Mouse (Mus musculus): Measurements from ENCODE around the gene Hikeshi. TPM values are rescaled to one million over a fixed set of nuclear protein-coding genes. Genes with fewer than 3 reads are reported as not detected.

The Hikeshi gene
- total and polyA plus RNA-seq, 3 experiments: 66.6 to 126 (median 67.5) TPM

DNA sequence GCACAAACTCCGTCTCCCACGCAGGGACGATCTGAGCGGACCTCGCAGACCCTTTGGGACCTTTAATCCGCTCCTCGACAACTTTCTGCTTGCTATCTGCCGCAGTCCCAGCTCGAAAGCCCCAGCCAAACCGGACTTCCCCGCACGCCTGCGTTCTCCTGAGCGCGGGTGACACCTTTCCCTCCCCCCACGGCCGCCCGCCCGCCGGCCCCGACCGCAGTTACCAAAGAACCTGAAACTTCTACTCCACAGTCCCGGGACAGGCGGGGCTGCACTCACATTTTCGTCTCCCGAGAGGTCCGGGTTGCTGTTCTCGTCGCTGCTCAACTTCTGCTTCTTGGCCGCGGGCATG, 39.1 kb upstream of the Hikeshi start:
- H3K4me2 ChIP-seq (ENCODE audit: insufficient read depth, low read depth, poor library complexity, severe bottlenecking): no peak overlapping the region
- H3K27ac ChIP-seq (ENCODE audit: insufficient read depth, low read depth): peak overlapping the region; percentile 95
- 0 out of 2 replicates have a peak, but pooled peaks have one; percentile 2 for TF ChIP-seq UBTF (IDR thresholded peaks at IDR 0.05; ENCODE audit: low read depth, low read length)
- peak; percentile 21; the same call in 1 of the 2 replicates for TF ChIP-seq BHLHE40 (IDR thresholded peaks at IDR 0.05; ENCODE audit: low read depth, low read length)
- no peak for TF ChIP-seq SIN3A (IDR thresholded peaks at IDR 0.05; ENCODE audit: low read length)
- TF ChIP-seq CHD2 (IDR thresholded peaks at IDR 0.05; ENCODE audit: low read length): peak; percentile 47; the same call in 1 of the 2 replicates
- 0 out of 2 replicates have a peak, but pooled peaks have one; percentile 19 for TF ChIP-seq MEF2A (IDR thresholded peaks at IDR 0.05; ENCODE audit: borderline replicate concordance, low read depth, low read length)
- no peak for TF ChIP-seq RCOR1 (conservative IDR thresholded peaks at IDR 0.05; ENCODE audit: low read depth, low read length)
- no peak for TF ChIP-seq NELFE (IDR thresholded peaks at IDR 0.05; ENCODE audit: low read depth, low read length)
- H3K9me3 ChIP-seq (replicated peaks; ENCODE audit: low read length): no peaks in the 10 kb centered on the region
- H3K4me1 ChIP-seq (ENCODE audit: control insufficient read depth in 1 of 2, insufficient read depth in 2 of 2): peaks cover 2 to 24% of the 10 kb centered on the region in 2 experiments; a peak in 3 of 4 replicates
- no peak for DNase-seq (ENCODE audit: extremely low read depth)
- peaks cover 15 to 22% of the 10 kb centered on the region in 2 experiments for H3K36me3 ChIP-seq (replicated peaks in 1 of 2; ENCODE audit: control insufficient read depth in 1 of 2, insufficient read depth in 1 of 2, low read length in 1 of 2)
- peak overlapping the region; percentile 61 for H3K9ac ChIP-seq (ENCODE audit: insufficient read depth, low read depth)
- H3K27me3 ChIP-seq (replicated peaks): no peaks in the 10 kb centered on the region
- dilution Hi-C loops (cut with MboI; ENCODE audit: extremely low pct_ligation_motif_present, extremely low pct_unique_long_range_greater_than_20kb, low sequenced_read_pairs): no loop called here
- H3K4me3 ChIP-seq (replicated peaks in 1 of 3; ENCODE audit: low read depth in 2 of 3, low read length in 2 of 3, poor library complexity in 1 of 3): peak overlapping the region; percentile 80 to 82 (median 80)
- peaks cover 42% of the 10 kb centered on the region for H3K79me2 ChIP-seq (replicated peaks; ENCODE audit: control insufficient read depth, extremely low read depth, insufficient read depth, poor library complexity, severe bottlenecking)
- in situ Hi-C loops (cut with MboI; ENCODE audit: low pct_ligation_motif_present, low pct_unique_long_range_greater_than_20kb, low sequenced_read_pairs): no loop called here

GRCm38 (mm10) chr7:89979432-89980130, 38.6 kb upstream of the Hikeshi start:
- dilution Hi-C loops (cut with MboI; ENCODE audit: extremely low pct_ligation_motif_present, extremely low pct_unique_long_range_greater_than_20kb, low sequenced_read_pairs): no loop called here
- Histone ChIP-seq H3K36me3 (replicated peaks in 1 of 2; ENCODE audit: control insufficient read depth in 1 of 2, insufficient read depth in 1 of 2, low read length in 1 of 2) (peaks cover 17 to 25% of the 10 kb centered on the region in 2 experiments), H3K27me3 (replicated peaks) (no peaks in the 10 kb centered on the region), H3K4me3 (replicated peaks in 1 of 3; ENCODE audit: low read depth in 2 of 3, low read length in 2 of 3, poor library complexity in 1 of 3) (peak overlapping the region; percentile 80 to 82 (median 80)), H3K9ac (ENCODE audit: insufficient read depth, low read depth) (peak overlapping the region; percentile 61), H3K79me2 (replicated peaks; ENCODE audit: control insufficient read depth, extremely low read depth, insufficient read depth, poor library complexity, severe bottlenecking) (peaks cover 45% of the 10 kb centered on the region), H3K4me1 (ENCODE audit: control insufficient read depth in 1 of 2, insufficient read depth in 2 of 2) (peaks cover 2 to 24% of the 10 kb centered on the region in 2 experiments; a peak in 3 of 4 replicates), H3K27ac (ENCODE audit: insufficient read depth, low read depth) (peak overlapping the region; percentile 95), H3K4me2 (ENCODE audit: insufficient read depth, low read depth, poor library complexity, severe bottlenecking) (peak overlapping the region; percentile 98; the same call in 1 of the 2 replicates), H3K9me3 (replicated peaks; ENCODE audit: low read length) (no peaks in the 10 kb centered on the region)
- TF ChIP-seq MYC (IDR thresholded peaks at IDR 0.05; ENCODE audit: low read depth, low read length) (peak; percentile 72; the same call in 1 of the 2 replicates), MAX (IDR thresholded peaks at IDR 0.05; ENCODE audit: low read length) (0 out of 2 replicates have a peak, but pooled peaks have one; percentile 38), ELF1 (IDR thresholded peaks at IDR 0.05; ENCODE audit: low read depth, low read length) (no peak), ZNF384 (IDR thresholded peaks at IDR 0.05; ENCODE audit: low read depth, low read length) (peak; percentile 94)
- in situ Hi-C loops (cut with MboI; ENCODE audit: low pct_ligation_motif_present, low pct_unique_long_range_greater_than_20kb, low sequenced_read_pairs): no loop called here
- peak; percentile 42 for DNase-seq (ENCODE audit: extremely low read depth)

GRCm38 (mm10) chr7:89976796-89977195, 35.8 kb upstream of the Hikeshi start:
- Histone ChIP-seq H3K27me3 (replicated peaks) (no peaks in the 10 kb centered on the region), H3K9ac (ENCODE audit: insufficient read depth, low read depth) (no peak overlapping the region), H3K27ac (ENCODE audit: insufficient read depth, low read depth) (no peak overlapping the region), H3K4me1 (ENCODE audit: control insufficient read depth in 1 of 2, insufficient read depth in 2 of 2) (peaks cover 0 to 20% of the 10 kb centered on the region in 2 experiments; a peak in 2 of 4 replicates), H3K4me3 (replicated peaks in 1 of 3; ENCODE audit: low read depth in 2 of 3, low read length in 2 of 3, poor library complexity in 1 of 3) (no peak overlapping the region), H3K4me2 (ENCODE audit: insufficient read depth, low read depth, poor library complexity, severe bottlenecking) (no peak overlapping the region), H3K36me3 (replicated peaks in 1 of 2; ENCODE audit: control insufficient read depth in 1 of 2, insufficient read depth in 1 of 2, low read length in 1 of 2) (peaks cover 31 to 51% of the 10 kb centered on the region in 2 experiments), H3K79me2 (replicated peaks; ENCODE audit: control insufficient read depth, extremely low read depth, insufficient read depth, poor library complexity, severe bottlenecking) (peaks cover 67% of the 10 kb centered on the region), H3K9me3 (replicated peaks; ENCODE audit: low read length) (no peaks in the 10 kb centered on the region)
- in situ Hi-C loops (cut with MboI; ENCODE audit: low pct_ligation_motif_present, low pct_unique_long_range_greater_than_20kb, low sequenced_read_pairs) (no loop called here), dilution Hi-C loops (cut with MboI; ENCODE audit: extremely low pct_ligation_motif_present, extremely low pct_unique_long_range_greater_than_20kb, low sequenced_read_pairs) (no loop called here)
- DNase-seq (ENCODE audit: extremely low read depth): no peak
- TF ChIP-seq MAX (IDR thresholded peaks at IDR 0.05; ENCODE audit: low read length) (no peak), JUND (conservative IDR thresholded peaks at IDR 0.05; ENCODE audit: low read depth, low read length) (no peak), CHD2 (IDR thresholded peaks at IDR 0.05; ENCODE audit: low read length) (no peak), PAX5 (IDR thresholded peaks at IDR 0.05; ENCODE audit: low read length) (no peak), NRF1 (IDR thresholded peaks at IDR 0.05; ENCODE audit: low read depth, low read length) (no peak), MYC (IDR thresholded peaks at IDR 0.05; ENCODE audit: low read depth, low read length) (no peak), USF1 (IDR thresholded peaks at IDR 0.05; ENCODE audit: low read depth, low read length) (no peak), POLR2A (IDR thresholded peaks at IDR 0.05; ENCODE audit: low read depth, low read length) (no peak), ELF1 (IDR thresholded peaks at IDR 0.05; ENCODE audit: low read depth, low read length) (no peak), ZC3H11A (IDR thresholded peaks at IDR 0.05; ENCODE audit: low read depth, low read length) (no peak), TCF12 (IDR thresholded peaks at IDR 0.05; ENCODE audit: low read depth, low read length) (no peak), SMC3 (IDR thresholded peaks at IDR 0.05; ENCODE audit: low read depth, low read length) (no peak), GABPA (IDR thresholded peaks at IDR 0.05; ENCODE audit: insufficient replicate concordance, low read depth, low read length) (no peak), MXI1 (IDR thresholded peaks at IDR 0.05; ENCODE audit: low read depth, low read length) (no peak), POLR2AphosphoS2 (IDR thresholded peaks at IDR 0.05; ENCODE audit: low read depth, low read length) (no peak), KAT2A (IDR thresholded peaks at IDR 0.05; ENCODE audit: insufficient replicate concordance, low read length) (no peak)

Measured in CH12.LX (cell line).